Comparison of ENCODE assay signal across 9 mouse cellular contexts in the genomic region with DNA sequence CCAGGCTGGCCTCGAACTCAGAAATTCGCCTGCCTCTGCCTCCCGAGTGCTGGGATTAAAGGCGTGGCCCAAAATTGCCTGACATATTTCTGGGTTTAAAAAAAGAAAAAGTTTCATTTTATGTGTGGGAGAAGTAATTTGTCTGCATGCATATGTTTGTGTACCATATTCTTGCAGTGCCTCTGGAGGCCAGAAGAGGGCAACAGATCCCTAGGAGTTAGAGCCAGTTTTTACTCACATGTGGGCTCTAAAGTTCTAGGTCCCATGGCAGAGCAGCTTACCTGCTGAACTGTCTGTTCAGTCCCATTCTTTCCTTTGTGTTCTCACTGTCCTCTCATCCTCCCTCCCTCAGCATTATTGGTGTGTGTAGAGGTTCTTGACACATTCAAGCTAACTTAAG. TPM values are rescaled to one million over a fixed set of nuclear protein-coding genes. Genes with fewer than 3 reads are reported as not detected.
A peak's percentile ranks its signal among the peaks of the same experiment; 100 is the strongest.
DNase-seq lines count a peak whose midpoint lies in the region; ATAC-seq and TF ChIP-seq lines count a peak whose summit lies in the region.
"Had no signal": no experiment of that assay in that cellular context is flagged by ENCODE, and none has a peak within 500 bp of the region (broad histone marks: within the 10 kb centered on the region; RNA-seq: fewer than 3 reads in every experiment).

No protein-coding gene starts in this region.

- H3K79me2 ChIP-seq in MEL (ENCODE audit: control insufficient read depth, insufficient read depth, low read length, poor library complexity), result no peaks in the 10 kb centered on the region; the same call in 1 of the 2 replicates

- no peak overlapping the region for H3K9ac ChIP-seq in MEL (ENCODE audit: control insufficient read depth, low read depth, low read length, poor library complexity, severe bottlenecking)
- H3K9ac ChIP-seq in kidney, postnatal 0 days (ENCODE audit: low read depth, low read length), result no peak overlapping the region
- H3K9ac ChIP-seq: midbrain, embryonic 12.5 days had no signal

- TF ChIP-seq RAD21 in MEL (IDR thresholded peaks at IDR 0.05; ENCODE audit: low read depth, low read length), result peak; percentile 67

- no peak for TF ChIP-seq POLR2A in MEL (IDR thresholded peaks at IDR 0.05; ENCODE audit: control insufficient read depth in 1 of 2, insufficient read depth in 1 of 2, low read depth in 1 of 2, low read length in 2 of 2, poor library complexity in 1 of 2)

- no peaks in the 10 kb centered on the region for H3K9me3 ChIP-seq in MEL (replicated peaks; ENCODE audit: insufficient read depth, low read length)
- no peaks in the 10 kb centered on the region for H3K9me3 ChIP-seq in kidney, postnatal 0 days (replicated peaks; ENCODE audit: low read length)
- H3K9me3 ChIP-seq: midbrain, embryonic 12.5 days had no signal

- H3K4me3 ChIP-seq in left cerebral cortex, adult 2 months, result no peak overlapping the region
- no peak overlapping the region for H3K4me3 ChIP-seq in MEL (ENCODE audit: control insufficient read depth in 1 of 2, insufficient read depth in 1 of 2, low read depth in 2 of 2, low read length in 2 of 2)
- no peak overlapping the region for H3K4me3 ChIP-seq in kidney, postnatal 0 days (replicated peaks; ENCODE audit: low read depth, low read length)
- H3K4me3 ChIP-seq: midbrain, embryonic 12.5 days had no signal

- peak; percentile 27 to 55 for DNase-seq in cerebellum, postnatal 25 days
- DNase-seq in cerebellum, adult 11 months, result no peak
- DNase-seq in left cerebral cortex, adult 2 months (ENCODE audit: extremely low spot score in 1 of 2, low spot score in 2 of 2), result no peak
- no peak for DNase-seq in left cerebral cortex, adult 8-10 months (ENCODE audit: low spot score in 2 of 2)
- DNase-seq in MEL (ENCODE audit: low read depth, low spot score), result peak; percentile 73
- peak; percentile 70 for DNase-seq in kidney, postnatal 0 days (ENCODE audit: low spot score)
- peak; percentile 28 for DNase-seq in retina, postnatal 7 days (ENCODE audit: low read depth, low spot score)
- DNase-seq in right cerebral cortex, adult 18-20 months, result no peak

- no peaks in the 10 kb centered on the region for H3K27me3 ChIP-seq in MEL (ENCODE audit: control insufficient read depth in 1 of 2, insufficient read depth in 2 of 2, low read length in 2 of 2)
- H3K27me3 ChIP-seq in kidney, postnatal 0 days (ENCODE audit: insufficient read depth, low read length), result no peaks in the 10 kb centered on the region
- H3K27me3 ChIP-seq: midbrain, embryonic 12.5 days had no signal

- ATAC-seq in kidney, postnatal 0 days (replicated peaks; ENCODE audit: low FRiP score, low read depth), result no peak

- intact Hi-C loops in left cerebral cortex, adult 2 months (cut with DNase I), result no loop called here

- TF ChIP-seq EP300 in MEL (IDR thresholded peaks at IDR 0.05; ENCODE audit: low read depth in 1 of 2, low read length in 2 of 2), result no peak

- peaks cover 13 to 38% of the 10 kb centered on the region in 2 experiments for H3K36me3 ChIP-seq in MEL (ENCODE audit: control insufficient read depth in 1 of 2, insufficient read depth in 2 of 2, low read length in 2 of 2)
- peaks cover 48% of the 10 kb centered on the region for H3K36me3 ChIP-seq in kidney, postnatal 0 days (ENCODE audit: insufficient read depth, low read length)

- whole genome bisulfite sequencing in kidney, postnatal 0 days, result 92% methylated on average over 4 of the region's 4 CpGs

- no peak overlapping the region for H3K4me2 ChIP-seq in kidney, postnatal 0 days (ENCODE audit: low read length)
- H3K4me2 ChIP-seq: midbrain, embryonic 12.5 days had no signal

- H3K4me1 ChIP-seq in MEL (ENCODE audit: control insufficient read depth in 1 of 2, insufficient read depth in 2 of 2, low read length in 2 of 2), result peaks cover 4 to 6% of the 10 kb centered on the region in 2 experiments; a peak in 1 of 4 replicates
- H3K4me1 ChIP-seq in kidney, postnatal 0 days (replicated peaks; ENCODE audit: insufficient read depth, low read length), result no peaks in the 10 kb centered on the region
- H3K4me1 ChIP-seq: midbrain, embryonic 12.5 days had no signal

- peak; percentile 71 for TF ChIP-seq CTCF in left cerebral cortex, adult 2 months (IDR thresholded peaks at IDR 0.05)
- TF ChIP-seq CTCF in MEL (IDR thresholded peaks at IDR 0.05 in 2 of 3, conservative IDR thresholded peaks at IDR 0.05 in 1 of 3; ENCODE audit: control insufficient read depth in 1 of 3, insufficient read depth in 1 of 3, low read depth in 2 of 3, low read length in 3 of 3, poor library complexity in 1 of 3, severe bottlenecking in 1 of 3), result peak; percentile 46 to 82 (median 73)
- peak; percentile 74 for TF ChIP-seq CTCF in kidney, postnatal 0 days (IDR thresholded peaks at IDR 0.05; ENCODE audit: low read depth)

- no peak overlapping the region for H3K27ac ChIP-seq in left cerebral cortex, adult 2 months
- H3K27ac ChIP-seq in MEL (ENCODE audit: control insufficient read depth, low read depth, low read length), result no peak overlapping the region; the same call in 1 of the 2 replicates
- no peak overlapping the region for H3K27ac ChIP-seq in kidney, postnatal 0 days
- H3K27ac ChIP-seq: midbrain, embryonic 12.5 days had no signal

TF ChIP-seq in MEL, 35 proteins besides CTCF, POLR2A, EP300 and RAD21:
- TF ChIP-seq TAL1 (IDR thresholded peaks at IDR 0.05; ENCODE audit: low read length), result no peak
- TF ChIP-seq MXI1 (IDR thresholded peaks at IDR 0.05; ENCODE audit: low read depth, low read length), result no peak
- peak; percentile 65 for TF ChIP-seq ZC3H11A (IDR thresholded peaks at IDR 0.05; ENCODE audit: low read depth, low read length)
- TF ChIP-seq POLR2AphosphoS2 (IDR thresholded peaks at IDR 0.05; ENCODE audit: low read length), result no peak
- no peak for TF ChIP-seq ZKSCAN1 (IDR thresholded peaks at IDR 0.05; ENCODE audit: low read depth, low read length)
- no peak for TF ChIP-seq NELFE (IDR thresholded peaks at IDR 0.05; ENCODE audit: low read depth, low read length)
- TF ChIP-seq SMC3 (IDR thresholded peaks at IDR 0.05; ENCODE audit: low read depth, low read length), result peak; percentile 53
- no peak for TF ChIP-seq ETS1 (IDR thresholded peaks at IDR 0.05; ENCODE audit: low read depth, low read length)
- no peak for TF ChIP-seq SIN3A (IDR thresholded peaks at IDR 0.05; ENCODE audit: low read length)
- no peak for TF ChIP-seq MAX (IDR thresholded peaks at IDR 0.05; ENCODE audit: low read length)
- no peak for TF ChIP-seq JUND (IDR thresholded peaks at IDR 0.05; ENCODE audit: low read depth, low read length)
- peak; percentile 59 for TF ChIP-seq ZNF384 (IDR thresholded peaks at IDR 0.05; ENCODE audit: low read depth, low read length)
- TF ChIP-seq ELF1 (IDR thresholded peaks at IDR 0.05; ENCODE audit: low read depth, low read length), result no peak
- TF ChIP-seq UBTF (IDR thresholded peaks at IDR 0.05; ENCODE audit: borderline replicate concordance, insufficient read depth, low read depth, low read length), result no peak
- TF ChIP-seq MYB (IDR thresholded peaks at IDR 0.05; ENCODE audit: low read depth, low read length), result no peak
- TF ChIP-seq RCOR1 (IDR thresholded peaks at IDR 0.05; ENCODE audit: low read depth, low read length), result no peak
- no peak for TF ChIP-seq USF2 (IDR thresholded peaks at IDR 0.05; ENCODE audit: borderline replicate concordance in 1 of 2, insufficient read depth in 1 of 2, low read depth in 1 of 2, low read length in 2 of 2)
- no peak for TF ChIP-seq E2F4 (IDR thresholded peaks at IDR 0.05; ENCODE audit: borderline replicate concordance, low read depth, low read length)
- TF ChIP-seq NRF1 (IDR thresholded peaks at IDR 0.05; ENCODE audit: insufficient read depth, low read depth, low read length, poor library complexity, severe bottlenecking), result no peak
- TF ChIP-seq ZMIZ1 (IDR thresholded peaks at IDR 0.05; ENCODE audit: low read depth, low read length), result no peak
- no peak for TF ChIP-seq GATA1 (IDR thresholded peaks at IDR 0.05; ENCODE audit: low read depth, low read length)
- no peak for TF ChIP-seq GABPA (IDR thresholded peaks at IDR 0.05; ENCODE audit: low read depth, low read length)
- TF ChIP-seq MAFK (IDR thresholded peaks at IDR 0.05; ENCODE audit: borderline replicate concordance, low read depth, low read length), result no peak
- peak; percentile 44; the same call in 1 of the 2 replicates for TF ChIP-seq MYC (IDR thresholded peaks at IDR 0.05; ENCODE audit: low read depth, low read length)

RNA-seq across cellular contexts. Expression of a gene that starts 24.0 kb away (rescaled TPM):
- 10 to 100 TPM; 80.4 to 82.2 TPM for total RNA-seq in left cerebral cortex, adult 2 months (2021)
- total RNA-seq in left cerebral cortex, adult 8-10 months (2022), result 10 to 100 TPM; 72.2 to 78.2 (median 75.6) TPM
- 54.3 and 58.4 TPM in 2 replicates for total RNA-seq in MEL (2012; rRNA removed)
- polyA plus RNA-seq in MEL (2012; ENCODE audit: insufficient read depth in 1 of 2, insufficient read length in 2 of 2, low read depth in 1 of 2, low replicate concordance in 2 of 2, missing spikeins in 1 of 2), result 10 to 100 TPM in 1 of 2 experiments, not detected in 1; 59.2 TPM
- polyA plus RNA-seq in kidney, postnatal 0 days (2015; fragmentation: Nextera tagmentation; extraction: Ambion mirVana), result 71.3 and 75.7 TPM in 2 replicates

RNA-seq across cellular contexts. Expression of a gene that starts 32.7 kb away (rescaled TPM):
- total RNA-seq in left cerebral cortex, adult 2 months (2021), result 10 to 100 TPM; 18.9 to 19.2 TPM
- total RNA-seq in left cerebral cortex, adult 8-10 months (2022), result 10 to 100 TPM; 21.9 to 23.3 (median 22.3) TPM
- total RNA-seq in MEL (2012; rRNA removed), result not detected in 2 replicates
- polyA plus RNA-seq in MEL (2012; ENCODE audit: insufficient read depth in 1 of 2, insufficient read length in 2 of 2, low read depth in 1 of 2, low replicate concordance in 2 of 2, missing spikeins in 1 of 2), result under 1 TPM in 1 of 2 experiments, not detected in 1; 0.10 TPM
- 81.6 and 85.6 TPM in 2 replicates for polyA plus RNA-seq in kidney, postnatal 0 days (2015; fragmentation: Nextera tagmentation; extraction: Ambion mirVana)

Comparison
In these comparisons a context has a peak if more than half of its experiments do, and no peak if none do; other contexts are left out.
1. DNase-seq: peak in cerebellum, postnatal 25 days (2 of 2), MEL (single experiment), kidney, postnatal 0 days (single experiment) and retina, postnatal 7 days (single experiment); none in cerebellum, adult 11 months (single experiment), left cerebral cortex, adult 2 months (0 of 2), left cerebral cortex, adult 8-10 months (0 of 2) and right cerebral cortex, adult 18-20 months (single experiment).
2. RNA of a gene that starts 32.7 kb away (total RNA-seq): 21.9 to 23.3 TPM in left cerebral cortex, adult 8-10 months and 18.9 to 19.2 TPM in left cerebral cortex, adult 2 months; not detected in MEL; every median in the first group is over 10 times any median in the second.
3. Peak in every context shown above with its lines, with median percentiles within 50 percentile points of each other: CTCF ChIP-seq.